Mouse (Mus musculus): ENCODE measurements around the gene Abcb4.
A peak's percentile ranks its signal among the peaks of the same experiment; 100 is the strongest.
"Not testable (repeated sequence)": the region's sequence is repeated elsewhere in the genome, so short reads cannot be mapped to it uniquely, and the experiment has no call there.

The Abcb4 gene

GRCm38 (mm10) chr5:8911567-8912198 is 18.2 kb downstream of the Abcb4 start:
- no peak for DNase-seq

DNA sequence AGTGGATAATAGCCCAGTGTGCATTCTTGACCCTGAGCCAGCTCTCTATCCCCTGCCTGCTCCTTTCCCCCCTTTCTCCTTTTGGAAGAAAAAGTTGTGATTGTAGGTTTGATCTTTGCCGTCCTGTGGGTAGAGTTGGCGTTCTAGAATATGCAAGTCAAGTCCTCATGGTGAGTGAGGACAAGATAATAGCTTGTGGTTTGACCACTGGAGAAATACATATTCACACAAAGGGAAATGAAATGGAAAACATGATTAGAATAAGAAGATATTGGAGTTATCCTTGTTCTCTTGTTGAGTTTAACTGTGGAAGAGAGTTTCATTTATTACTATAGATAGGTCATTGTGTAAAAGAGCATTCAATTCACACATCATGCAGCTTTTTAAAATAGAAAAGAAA is 22.9 kb downstream of the Abcb4 start:
- no peak for DNase-seq

GRCm38 (mm10) chr5:8917069-8917468 is 23.6 kb downstream of the Abcb4 start:
- DNase-seq = no peak

DNA sequence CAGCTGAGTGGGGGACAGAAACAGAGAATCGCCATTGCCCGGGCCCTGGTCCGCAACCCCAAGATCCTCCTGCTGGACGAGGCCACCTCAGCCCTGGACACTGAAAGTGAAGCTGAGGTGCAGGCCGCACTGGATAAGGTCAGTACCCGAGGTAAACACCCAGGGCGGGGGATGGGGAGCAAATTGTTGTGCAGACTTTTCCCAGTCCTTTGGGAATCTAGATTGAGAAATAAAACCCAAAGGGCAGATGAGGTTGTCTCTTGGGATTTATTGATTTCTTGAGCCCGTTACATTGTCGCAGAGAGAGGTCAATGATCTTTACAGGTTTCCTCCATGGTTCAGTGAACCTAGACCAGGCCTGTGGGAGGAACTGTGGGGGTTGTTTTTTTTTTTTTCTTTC is 34.9 kb downstream of the Abcb4 start:
- no peak for DNase-seq

DNA sequence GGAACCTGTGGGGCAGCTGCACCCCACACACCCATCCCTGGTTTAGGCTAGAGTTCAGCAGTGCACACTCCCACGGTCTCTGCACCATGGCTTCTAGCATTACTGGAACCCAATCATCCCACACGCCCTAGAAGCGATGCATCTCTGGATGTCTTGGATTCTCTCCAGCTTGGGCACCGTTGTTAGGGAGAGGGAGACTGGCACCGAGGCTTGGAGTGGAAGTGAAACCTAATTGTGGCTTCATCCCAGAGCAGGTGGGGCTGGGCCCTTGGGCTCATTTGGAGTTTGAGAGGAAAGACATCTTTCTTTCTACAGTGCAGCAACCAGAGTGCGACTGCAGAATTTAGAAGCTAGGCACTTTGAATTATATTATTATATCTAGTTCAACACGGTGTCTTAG is 44.4 kb downstream of the Abcb4 start:
- no peak for DNase-seq

- DNase-seq = not testable (repeated sequence)
Observed at GRCm38 (mm10) chr5:8941266-8941665, 47.7 kb downstream of the Abcb4 start.

- DNase-seq = no peak
Observed at GRCm38 (mm10) chr5:8943836-8944235, 50.3 kb downstream of the Abcb4 start.

DNA sequence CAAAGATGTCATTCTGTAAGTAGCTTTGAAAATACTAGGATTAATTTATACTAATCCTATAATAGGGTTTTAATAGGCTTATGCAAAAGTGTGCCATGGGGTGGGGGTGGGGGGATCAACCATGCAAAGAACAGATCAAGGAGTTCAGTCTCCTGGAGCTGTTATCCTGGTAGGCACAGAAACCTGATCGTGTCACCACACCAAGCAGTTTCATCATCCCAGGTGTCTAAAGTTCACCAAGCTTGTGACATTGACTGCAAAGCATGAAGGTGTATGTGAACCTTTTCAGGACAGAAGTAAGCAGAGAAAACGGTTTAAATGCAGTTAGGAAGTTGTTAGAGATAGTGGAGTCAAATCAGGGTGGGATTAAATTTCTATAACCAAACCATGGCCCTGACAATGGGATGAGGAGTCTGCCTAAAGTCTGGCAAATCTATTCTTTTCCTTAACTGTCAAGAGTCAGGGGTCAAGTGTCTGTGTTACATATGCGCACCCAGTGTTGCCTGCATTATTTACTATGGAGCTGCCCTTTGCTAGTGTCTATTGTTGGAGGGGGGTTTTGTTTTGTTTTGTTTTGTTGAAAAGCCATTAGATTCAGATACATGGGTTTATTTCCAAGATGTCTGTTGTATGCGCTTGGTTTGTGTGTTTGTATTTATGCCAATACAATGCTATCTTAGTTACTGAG is 54.0 kb downstream of the Abcb4 start:
- no peak for DNase-seq

DNA sequence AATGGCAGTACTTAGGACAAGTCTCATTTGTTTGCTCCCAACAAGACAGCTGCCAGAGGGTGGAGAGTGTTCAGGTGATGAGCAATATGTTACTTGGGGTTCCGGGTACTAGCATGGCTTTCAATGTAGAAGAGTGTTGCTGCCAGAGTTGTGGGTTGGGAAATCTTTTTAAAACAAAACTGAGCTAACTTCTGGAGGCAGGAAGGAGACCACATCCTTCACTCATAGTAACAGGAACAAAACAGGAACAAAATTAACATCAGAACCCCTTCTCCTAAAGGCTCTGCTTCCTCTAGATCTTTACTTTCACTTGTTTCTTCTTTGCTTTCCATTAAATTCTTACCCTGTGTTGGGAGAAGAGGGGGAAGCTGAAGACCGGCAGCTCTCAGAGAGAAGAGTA is 60.1 kb downstream of the Abcb4 start:
- DNase-seq = no peak

GRCm38 (mm10) chr5:8955544-8955943 is 62.0 kb downstream of the Abcb4 start:
- no peak for DNase-seq

DNA sequence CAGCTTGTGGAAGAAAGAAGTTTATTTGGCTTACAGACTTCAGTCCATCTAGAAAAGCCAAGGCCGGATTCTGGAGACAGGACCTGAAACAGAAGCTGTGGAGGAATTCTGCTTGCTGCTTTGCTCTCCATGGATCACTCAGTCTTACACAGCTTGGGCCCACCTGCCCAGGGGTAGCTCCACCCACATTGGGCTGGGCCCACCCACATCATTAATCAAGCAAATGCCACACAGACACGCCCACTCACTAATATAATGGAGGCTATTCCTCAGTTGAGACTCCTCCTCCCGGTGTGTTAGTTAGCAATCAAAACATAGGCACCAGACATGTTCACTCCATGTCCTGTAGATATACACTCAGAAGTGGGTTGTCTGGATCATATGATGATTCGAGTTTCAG is 67.0 kb downstream of the Abcb4 start:
- no peak for DNase-seq

DNA sequence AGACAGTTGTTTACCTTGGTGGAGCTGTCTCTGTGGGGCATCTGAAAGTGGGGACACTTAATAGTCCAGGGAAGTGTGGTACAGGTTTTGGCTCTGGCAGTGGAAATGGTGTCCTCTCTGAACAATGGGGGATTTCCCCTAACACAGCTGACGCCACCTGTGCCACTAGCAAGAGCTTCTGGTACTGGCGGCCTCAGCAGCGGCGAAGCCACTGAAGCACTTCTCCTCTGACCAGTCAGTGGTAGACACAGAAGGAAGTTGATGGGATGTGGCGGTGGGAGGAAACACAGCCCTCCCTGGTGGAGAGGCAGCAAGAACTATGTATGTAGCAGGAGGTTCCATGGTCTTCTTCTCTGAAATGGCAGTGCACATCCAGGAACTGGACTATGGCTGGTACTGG is 71.0 kb downstream of the Abcb4 start:
- DNase-seq = no peak

GRCm38 (mm10) chr5:8970694-8971093 is 77.2 kb downstream of the Abcb4 start:
- no peak for DNase-seq

GRCm38 (mm10) chr5:8972355-8972754 is 78.8 kb downstream of the Abcb4 start:
- DNase-seq = no peak

DNA sequence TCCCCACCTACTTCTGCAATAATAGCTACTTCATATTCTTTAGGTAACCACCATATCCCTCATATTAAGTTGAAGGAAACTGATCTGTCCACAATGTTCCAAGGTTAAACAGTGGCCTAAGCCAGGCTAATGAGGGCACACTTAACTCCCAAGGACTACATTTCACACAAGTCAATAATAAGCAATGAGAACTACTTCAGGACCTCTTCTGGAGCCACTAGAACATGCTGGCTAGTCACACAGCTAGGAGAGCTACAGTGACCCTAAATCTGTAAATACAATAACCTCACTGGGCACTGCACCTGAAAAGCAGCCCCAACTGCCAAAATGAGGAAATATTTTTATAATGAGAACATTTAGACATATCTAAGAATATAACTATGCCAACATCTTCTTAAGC is 81.2 kb downstream of the Abcb4 start:
- DNase-seq = no peak

DNA sequence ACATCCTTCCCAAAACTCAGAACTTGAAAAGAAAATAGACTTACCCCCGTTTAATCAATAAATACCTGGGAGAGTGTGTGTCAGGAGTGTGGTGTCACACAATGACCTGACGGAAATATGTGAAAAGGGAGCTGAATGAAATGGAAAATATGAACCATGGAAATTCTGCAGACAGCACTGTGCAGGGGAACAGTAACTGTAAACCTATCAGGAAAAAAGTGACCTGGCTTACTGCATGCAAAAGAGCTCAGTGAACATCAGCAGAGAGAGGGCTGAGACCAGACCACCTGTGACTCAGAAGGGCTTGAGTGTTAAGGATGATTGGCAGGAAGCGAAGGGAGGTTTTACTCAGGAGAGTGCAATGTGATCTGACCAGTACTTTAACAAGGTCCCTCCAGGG is 92.0 kb downstream of the Abcb4 start:
- DNase-seq = no peak

- DNase-seq = no peak
Observed at GRCm38 (mm10) chr5:8987925-8988324, 94.4 kb downstream of the Abcb4 start.

- no peak for DNase-seq
Observed at GRCm38 (mm10) chr5:8990526-8990925, 97.0 kb downstream of the Abcb4 start.

DNA sequence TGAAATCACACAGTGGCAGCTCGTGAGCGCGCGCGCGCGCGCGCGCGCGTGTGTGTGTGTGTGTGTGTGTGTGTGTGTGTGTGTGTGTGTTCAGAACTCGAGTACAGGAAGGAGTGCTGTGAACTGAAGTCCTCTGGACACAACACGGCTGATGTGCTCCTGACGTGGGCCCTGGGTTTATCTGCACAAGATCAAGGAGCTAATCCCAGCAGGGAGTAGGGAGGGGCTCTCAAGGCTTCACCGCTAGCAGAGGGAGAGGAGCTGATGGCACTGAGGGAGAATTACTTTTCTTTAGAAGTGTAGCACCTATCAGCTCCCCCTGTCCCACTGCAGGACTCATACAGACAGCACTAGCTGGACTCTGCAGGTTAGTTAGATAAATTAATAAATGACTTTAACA is 98.1 kb downstream of the Abcb4 start:
- no peak for DNase-seq

- no peak for DNase-seq
Observed at GRCm38 (mm10) chr5:8995966-8996685, 102.6 kb downstream of the Abcb4 start.

DNA sequence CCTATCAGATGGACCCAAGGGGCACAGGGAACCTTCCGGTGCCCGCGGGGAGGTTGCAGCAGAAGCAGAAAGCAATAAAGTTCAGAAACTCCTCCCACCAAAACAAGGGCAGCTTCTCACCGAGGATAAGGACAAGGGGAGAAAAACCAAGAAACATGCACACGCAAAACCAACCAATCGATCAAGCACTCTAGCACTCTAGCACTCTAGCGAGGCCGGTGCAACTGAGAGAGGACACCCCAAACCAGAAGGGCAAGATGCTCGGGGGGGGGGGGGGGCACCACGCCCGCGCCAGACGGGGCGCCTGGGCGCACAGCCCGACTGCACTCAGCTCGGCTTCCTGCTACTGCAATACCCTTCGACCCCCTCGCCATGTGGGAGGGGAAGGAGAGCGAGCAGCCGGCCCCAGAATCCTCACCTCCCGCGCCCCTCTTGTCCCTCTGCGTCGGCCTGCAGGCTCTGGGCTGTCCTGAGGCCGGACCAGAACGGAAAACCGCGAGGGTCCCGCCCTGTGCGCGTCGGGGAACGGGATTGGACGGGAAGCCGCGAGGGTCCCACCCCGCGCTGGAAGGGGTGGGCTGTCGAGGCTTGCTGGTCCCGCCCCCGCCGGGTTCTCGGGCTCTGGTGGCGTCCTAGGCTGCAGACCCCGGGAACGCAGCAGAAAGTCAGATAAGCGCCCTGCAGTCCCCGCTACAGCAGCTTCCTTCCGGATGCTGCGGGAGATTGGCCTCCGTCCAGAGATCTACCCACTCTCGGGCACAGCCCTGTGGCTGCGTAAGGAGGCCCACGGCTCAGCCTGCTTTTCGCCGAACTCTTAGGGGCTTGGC is 103.4 kb downstream of the Abcb4 start, which contains the start of gene Crot:
TSS of gene Crot (minus strand) at position 639 of the 827 bp plus-strand sequence.
- DNase-seq = peak; percentile 88 to 92

- DNase-seq = no peak
Observed at GRCm38 (mm10) chr5:8997513-8997895, 104.0 kb downstream of the Abcb4 start.

DNA sequence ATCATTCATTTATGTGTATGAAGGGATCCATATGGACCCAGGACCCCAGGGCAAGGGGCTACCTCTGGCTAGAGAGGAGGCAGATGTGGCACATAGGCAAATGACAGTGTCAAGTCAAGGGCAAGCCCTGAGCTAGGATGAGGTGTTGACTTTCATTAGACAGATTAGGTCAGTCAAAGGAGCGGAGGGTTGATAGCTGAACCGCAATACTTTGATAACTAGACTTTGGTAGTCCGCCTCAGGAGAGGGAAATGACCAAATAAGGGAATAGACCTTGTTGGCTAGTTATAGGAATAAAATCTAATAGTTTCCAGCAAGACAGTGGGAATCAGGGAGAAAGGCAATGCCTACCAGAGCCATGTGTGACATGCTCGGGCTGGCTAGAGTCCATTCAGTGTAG is 105.6 kb downstream of the Abcb4 start:
- DNase-seq = no peak

Measured in cerebellum, postnatal 36 days (tissue).